Mouse (Mus musculus) midbrain, postnatal 0 days (tissue): Measurements from ENCODE around the gene Polg2. TPM values are rescaled to one million over a fixed set of nuclear protein-coding genes. Genes with fewer than 3 reads are reported as not detected.
"Not testable (repeated sequence)": the region's sequence is repeated elsewhere in the genome, so short reads cannot be mapped to it uniquely, and the experiment has no call there.

Source experiments
- ATAC-seq: fragments of 200-750 bp; cut with Nextera tagmentation; 2 replicates; pipeline ENCODE4 v1.8.0; 2017; ENCODE audit warnings: moderate number of reproducible peaks, mild to moderate bottlenecking, moderate TSS enrichment, moderate library complexity; ENCODE audit not compliant: low FRiP score
- DNase-seq: peaks from one replicate; pipeline ENCODE4 v3.0.0-alpha.2; 2015; ENCODE audit warnings: low spot score
- H3K27ac ChIP-seq: fragments of 300-500 bp; sonication (generic); 2 replicates; pipeline ENCODE4 v1.5.1; 2014; ENCODE audit warnings: low read depth, mild to moderate bottlenecking, low read length, mixed read lengths
- H3K27me3 ChIP-seq: fragments of 300-500 bp; sonication (generic); 2 replicates; pipeline ENCODE4 v1.6.1; 2014; ENCODE audit warnings: low read length, control low read depth, mixed read lengths; ENCODE audit not compliant: insufficient read depth
- H3K36me3 ChIP-seq: fragments of 300-500 bp; sonication (generic); 2 replicates; pipeline ENCODE4 v1.6.1; 2014; ENCODE audit warnings: low read length, control low read depth, mixed read lengths; ENCODE audit not compliant: insufficient read depth
- H3K4me1 ChIP-seq: fragments of 300-500 bp; sonication (generic); 2 replicates; pipeline ENCODE4 v1.6.1; 2014; ENCODE audit warnings: mild to moderate bottlenecking, control low read depth, antibody characterized with exemption, low read length, mixed read lengths; ENCODE audit not compliant: insufficient read depth
- H3K4me2 ChIP-seq: fragments of 300-500 bp; sonication (generic); 2 replicates; pipeline ENCODE4 v1.6.1; 2014; ENCODE audit warnings: low read depth, mild to moderate bottlenecking, low read length, mixed read lengths; ENCODE audit not compliant: poor library complexity, severe bottlenecking
- H3K4me3 ChIP-seq: fragments of 300-500 bp; sonication (generic); 2 replicates; pipeline ENCODE4 v1.5.1; 2014; ENCODE audit warnings: low read depth, mild to moderate bottlenecking, low read length, moderate library complexity
- H3K9ac ChIP-seq: fragments of 300-500 bp; sonication (generic); replicated peaks from 2 replicates; pipeline ENCODE4 v1.6.1; 2014; ENCODE audit warnings: mild to moderate bottlenecking, low read length, moderate library complexity, mixed read lengths; ENCODE audit not compliant: poor library complexity, severe bottlenecking
- H3K9me3 ChIP-seq: fragments of 300-500 bp; sonication (generic); 2 replicates; pipeline ENCODE4 v1.6.1; 2016; ENCODE audit warnings: low read length, control low read depth
- CTCF ChIP-seq: IDR thresholded peaks from 2 replicates; pipeline ENCODE4 v1.5.1; 2016; ENCODE audit warnings: antibody characterized with exemption, mild to moderate bottlenecking
- WGBS: fragments of 180-500 bp; shearing (Covaris S2); extraction: QIAGEN DNeasy Blood & Tissue Kit; methylation state at CpG from one replicate; pipeline ENCODE4 v1.1.7; 2014; 5-methylcytosine and 5-hydroxymethylcytosine counted together
- polyA plus RNA-seq: library from polyadenylated mRNA; unstranded; fragments of >200 nt; fragmentation: Nextera tagmentation; extraction: Ambion mirVana; gene quantifications from 2 replicates; pipeline ENCODE4 v1.2.1, GENCODE M21; 2015
- total RNA-seq: library from RNA; depleted of rRNA; stranded (reverse); fragments of >200 nt; gene quantifications from 2 replicates; pipeline ENCODE4 v1.2.3, GENCODE M21; 2014

The Polg2 gene
- total and polyA plus RNA-seq, 2 experiments from 2014 or later = 6.6 to 10.5 TPM

- WGBS = 84% methylated on average over 10 of the region's 10 CpGs
- Histone ChIP-seq H3K36me3 (no peaks in the 10 kb centered on the region), H3K4me2 (no peak overlapping the region), H3K27me3 (no peaks in the 10 kb centered on the region), H3K4me1 (no peaks in the 10 kb centered on the region), H3K9me3 (no peaks in the 10 kb centered on the region), H3K9ac (no peak overlapping the region), H3K4me3 (no peak overlapping the region), H3K27ac (0 out of 2 replicates have a peak overlapping the region, but pooled peaks have one; percentile 20)
- no peak for ATAC-seq
- DNase-seq = no peak
- TF ChIP-seq CTCF = no peak
Measured at GRCm38 (mm10) chr11:106728402-106729366, 50.7 kb downstream of the Polg2 start.

GRCm38 (mm10) chr11:106727967-106728366 lies 51.4 kb downstream of the Polg2 start:
- H3K27me3 ChIP-seq = no peaks in the 10 kb centered on the region

DNA sequence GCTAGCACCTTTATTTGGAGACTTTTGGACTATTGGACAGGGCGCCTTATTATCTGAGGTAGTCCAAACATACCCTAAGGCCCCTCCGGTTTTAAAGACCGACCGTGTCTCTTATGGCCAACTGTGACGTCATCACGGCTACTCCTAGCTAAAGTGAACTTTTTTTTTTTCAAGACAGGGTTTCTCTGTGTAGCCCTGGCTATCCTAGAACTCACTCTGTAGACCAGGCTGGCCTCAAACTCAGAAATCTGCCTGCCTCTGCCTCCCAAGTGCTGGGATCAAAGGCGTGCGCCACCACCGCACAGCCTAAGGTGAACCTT lies 54.5 kb downstream of the Polg2 start:
- DNase-seq = not testable (repeated sequence)
- 96% methylated on average over 9 of the region's 9 CpGs for WGBS

More at GRCm38 (mm10) chr11:106727967-106728366, 51.4 kb downstream of the Polg2 start:
- TF ChIP-seq CTCF = no peak
- ATAC-seq (no peak), DNase-seq (no peak)
- Histone ChIP-seq H3K9me3 (no peaks in the 10 kb centered on the region), H3K27ac (no peak overlapping the region), H3K9ac (no peak overlapping the region), H3K36me3 (no peaks in the 10 kb centered on the region), H3K4me3 (no peak overlapping the region), H3K4me1 (no peaks in the 10 kb centered on the region), H3K4me2 (no peak overlapping the region)
- 28% methylated on average over 5 of the region's 5 CpGs for WGBS

DNA sequence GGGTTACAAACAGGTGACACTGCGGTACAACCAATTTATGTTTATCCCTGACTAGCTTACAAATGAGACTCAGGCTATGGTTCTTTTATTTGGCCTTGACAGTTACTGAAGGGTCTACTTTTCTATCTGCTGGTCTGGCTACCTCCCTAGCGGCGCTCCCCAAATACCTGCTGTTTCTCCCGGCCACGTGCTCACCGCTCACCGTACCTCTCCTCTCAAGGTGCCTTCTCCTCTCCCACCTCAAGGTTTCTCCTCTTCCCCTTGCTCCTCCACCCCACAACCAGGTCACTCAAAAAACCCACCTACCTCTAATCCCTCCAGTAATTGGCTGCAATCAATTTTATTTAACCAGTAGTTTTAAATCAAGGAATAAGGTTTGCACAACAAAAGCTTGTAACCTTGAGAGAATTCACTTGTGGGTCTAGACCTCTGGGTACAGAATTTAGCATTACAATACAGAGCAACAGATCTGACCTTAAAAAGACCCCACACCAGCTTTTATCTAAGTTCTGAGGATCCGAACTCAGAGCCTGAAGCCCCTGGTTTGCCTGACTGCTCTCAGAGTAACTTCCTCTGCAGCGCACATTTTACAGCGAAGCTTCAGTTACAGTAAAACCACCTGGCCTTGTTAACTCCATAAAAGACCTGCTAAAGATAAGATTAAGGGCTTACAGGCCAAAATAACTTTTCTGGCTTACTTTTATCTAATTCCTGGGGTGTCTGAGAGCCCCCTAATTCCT lies 55.0 kb downstream of the Polg2 start:
- Histone ChIP-seq H3K27me3 (no peaks in the 10 kb centered on the region), H3K4me1 (no peaks in the 10 kb centered on the region), H3K27ac (no peak overlapping the region), H3K36me3 (no peaks in the 10 kb centered on the region), H3K9me3 (no peaks in the 10 kb centered on the region), H3K9ac (no peak overlapping the region), H3K4me2 (no peak overlapping the region), H3K4me3 (no peak overlapping the region)
- ATAC-seq (no peak), DNase-seq (no peak)
- WGBS = 89% methylated on average over 10 of the region's 10 CpGs
- TF ChIP-seq CTCF = no peak

More for the DNA sequence above, 54.5 kb downstream of the Polg2 start:
- not testable (repeated sequence) for H3K9ac ChIP-seq, H3K27ac ChIP-seq, H3K4me2 ChIP-seq, H3K9me3 ChIP-seq, H3K27me3 ChIP-seq, ATAC-seq, H3K4me1 ChIP-seq, H3K36me3 ChIP-seq, H3K4me3 ChIP-seq

GRCm38 (mm10) chr11:106723611-106724125 lies 55.7 kb downstream of the Polg2 start:
- no peak for ATAC-seq
- WGBS = 68% methylated on average over 15 of the region's 15 CpGs
- Histone ChIP-seq H3K4me1 (no peaks in the 10 kb centered on the region), H3K27ac (no peak overlapping the region), H3K9ac (no peak overlapping the region), H3K9me3 (no peaks in the 10 kb centered on the region), H3K27me3 (no peaks in the 10 kb centered on the region), H3K4me3 (no peak overlapping the region), H3K36me3 (no peaks in the 10 kb centered on the region), H3K4me2 (no peak overlapping the region)
- TF ChIP-seq CTCF = no peak
- peak; percentile 19 for DNase-seq
